Mouse (Mus musculus) C2C12 (cell line): Measurements from ENCODE around the gene Nectin3. TPM values are rescaled to one million over a fixed set of nuclear protein-coding genes. Genes with fewer than 3 reads are reported as not detected.

ENCODE experiments used
- H3K27me3 ChIP-seq: one replicate; pipeline ENCODE4 v1.6.1; 2011; ENCODE audit not compliant: control insufficient read depth, insufficient read depth, insufficient read length
- H3K36me3 ChIP-seq: one replicate; pipeline ENCODE4 v1.6.1; 2011; ENCODE audit not compliant: control insufficient read depth, insufficient read depth
- H3K4me3 ChIP-seq: one replicate; pipeline ENCODE4 v1.5.1; 2011; ENCODE audit warnings: mild to moderate bottlenecking, control low read depth; ENCODE audit not compliant: poor library complexity, insufficient read depth, severe bottlenecking
- H3K79me2 ChIP-seq: one replicate; pipeline ENCODE4 v1.6.1; 2011; ENCODE audit not compliant: control insufficient read depth, insufficient read depth
- H3K79me3 ChIP-seq: one replicate; pipeline ENCODE4 v1.6.1; 2011; ENCODE audit warnings: low read depth, control low read depth
- H3ac ChIP-seq: one replicate; pipeline ENCODE3; 2011; ENCODE audit warnings: low read depth; ENCODE audit not compliant: control insufficient read depth, insufficient read length
- CEBPB ChIP-seq: IDR thresholded peaks from one replicate; pipeline ENCODE4 v1.6.1; 2011; ENCODE audit warnings: low read depth, mild to moderate bottlenecking, control low read depth, moderate library complexity
- CTCF ChIP-seq: IDR thresholded peaks from one replicate; pipeline ENCODE4 v1.5.1; 2011; ENCODE audit not compliant: control insufficient read depth, insufficient read depth, insufficient read length
- FOSL1 ChIP-seq: IDR thresholded peaks from one replicate; pipeline ENCODE4 v1.8.0; 2011; ENCODE audit warnings: mild to moderate bottlenecking, low read length; ENCODE audit not compliant: poor library complexity, insufficient read depth, severe bottlenecking
- MAX ChIP-seq: IDR thresholded peaks from one replicate; pipeline ENCODE4 v1.6.1; 2011; ENCODE audit warnings: mild to moderate bottlenecking, control low read depth
- MYOD1 ChIP-seq: IDR thresholded peaks from one replicate; pipeline ENCODE4 v1.6.1; 2011; ENCODE audit warnings: low read depth; ENCODE audit not compliant: control insufficient read depth, insufficient read length
- MYOG ChIP-seq: IDR thresholded peaks from one replicate; pipeline ENCODE4 v1.6.1; 2011; ENCODE audit not compliant: control insufficient read depth, insufficient read length; ENCODE audit errors: extremely low read depth
- USF1 ChIP-seq: IDR thresholded peaks from one replicate; pipeline ENCODE4 v1.6.1; 2011; ENCODE audit warnings: low read depth, mild to moderate bottlenecking, control low read depth, moderate library complexity
- polyA plus RNA-seq: library from polyadenylated mRNA; unstranded; fragments of >200 nt; fragmentation: generic; extraction: Trizol; gene quantifications from one replicate; pipeline ENCODE4 v1.2.1, GENCODE M21; 2012; ENCODE audit warnings: missing spikeins

Gene Nectin3
- polyA plus RNA-seq, 1 experiment, result 12.4 TPM

GRCm38 (mm10) chr16:46496889-46497685 lies 1.2 kb downstream of the Nectin3 start:
- Histone ChIP-seq H3K4me3 (peak overlapping the region; percentile 56), H3K27me3 (no peaks in the 10 kb centered on the region), H3K79me2 (peaks cover 43% of the 10 kb centered on the region), H3K36me3 (no peaks in the 10 kb centered on the region), H3K79me3 (peaks cover 32% of the 10 kb centered on the region), H3ac (peak overlapping the region; percentile 90)
- TF ChIP-seq USF1 (no peak), CEBPB (no peak), MYOD1 (no peak), CTCF (no peak), MYOG (no peak), MAX (no peak), FOSL1 (no peak)

GRCm38 (mm10) chr16:46496031-46496868 lies 2.1 kb downstream of the Nectin3 start:
- Histone ChIP-seq H3K36me3 (no peaks in the 10 kb centered on the region), H3K4me3 (peak overlapping the region; percentile 56), H3K79me2 (peaks cover 52% of the 10 kb centered on the region), H3K79me3 (peaks cover 34% of the 10 kb centered on the region), H3K27me3 (no peaks in the 10 kb centered on the region), H3ac (peak overlapping the region; percentile 90)
- no peak for TF ChIP-seq FOSL1
- no peak for TF ChIP-seq USF1
- no peak for TF ChIP-seq MYOD1
- TF ChIP-seq MAX, result no peak
- TF ChIP-seq CEBPB, result no peak
- TF ChIP-seq MYOG, result no peak
- TF ChIP-seq CTCF, result no peak

- H3ac ChIP-seq, result no peak overlapping the region
- peak overlapping the region; percentile 56 for H3K4me3 ChIP-seq
- H3K36me3 ChIP-seq, result no peaks in the 10 kb centered on the region
- peaks cover 62% of the 10 kb centered on the region for H3K79me2 ChIP-seq
- H3K79me3 ChIP-seq, result peaks cover 37% of the 10 kb centered on the region
- TF ChIP-seq CTCF (no peak), MYOD1 (no peak), USF1 (no peak), MAX (no peak), FOSL1 (no peak), MYOG (no peak), CEBPB (no peak)
- H3K27me3 ChIP-seq, result no peaks in the 10 kb centered on the region
Measured at GRCm38 (mm10) chr16:46495201-46495600, 3.1 kb downstream of the Nectin3 start.

GRCm38 (mm10) chr16:46487436-46488097 lies 10.8 kb downstream of the Nectin3 start:
- H3K79me2 ChIP-seq, result peaks cover 95% of the 10 kb centered on the region
- TF ChIP-seq CEBPB (no peak), USF1 (no peak), MYOD1 (no peak), MAX (no peak), MYOG (no peak), FOSL1 (no peak), CTCF (no peak)
- H3K4me3 ChIP-seq, result no peak overlapping the region
- no peaks in the 10 kb centered on the region for H3K27me3 ChIP-seq
- H3K79me3 ChIP-seq, result peaks cover 46% of the 10 kb centered on the region
- no peak overlapping the region for H3ac ChIP-seq
- no peaks in the 10 kb centered on the region for H3K36me3 ChIP-seq

- Histone ChIP-seq H3K4me3 (no peak overlapping the region), H3K27me3 (no peaks in the 10 kb centered on the region), H3K36me3 (no peaks in the 10 kb centered on the region), H3ac (no peak overlapping the region), H3K79me2 (peaks cover 36% of the 10 kb centered on the region), H3K79me3 (peaks cover 17% of the 10 kb centered on the region)
- TF ChIP-seq MAX (no peak), MYOD1 (no peak), USF1 (no peak), FOSL1 (no peak), MYOG (no peak), CEBPB (no peak)
Measured at GRCm38 (mm10) chr16:46477336-46477735, 21.0 kb downstream of the Nectin3 start.
